Mouse (Mus musculus) lung, adult 2 months (tissue): ENCODE measurements around the gene Smim6.

Source experiments
- CTCF ChIP-seq: fragments of 200-500 bp; IDR thresholded peaks from 2 replicates; pipeline ENCODE4 v1.5.1; 2011; ENCODE audit warnings: mild to moderate bottlenecking, low read length, control low read depth; ENCODE audit not compliant: insufficient read depth
- POLR2A ChIP-seq: fragments of 200-500 bp; IDR thresholded peaks from 2 replicates; pipeline ENCODE4 v1.6.1; 2011; ENCODE audit warnings: low read depth, mild to moderate bottlenecking, control low read depth, low read length, borderline replicate concordance; ENCODE audit errors: extremely low read depth

DNA sequence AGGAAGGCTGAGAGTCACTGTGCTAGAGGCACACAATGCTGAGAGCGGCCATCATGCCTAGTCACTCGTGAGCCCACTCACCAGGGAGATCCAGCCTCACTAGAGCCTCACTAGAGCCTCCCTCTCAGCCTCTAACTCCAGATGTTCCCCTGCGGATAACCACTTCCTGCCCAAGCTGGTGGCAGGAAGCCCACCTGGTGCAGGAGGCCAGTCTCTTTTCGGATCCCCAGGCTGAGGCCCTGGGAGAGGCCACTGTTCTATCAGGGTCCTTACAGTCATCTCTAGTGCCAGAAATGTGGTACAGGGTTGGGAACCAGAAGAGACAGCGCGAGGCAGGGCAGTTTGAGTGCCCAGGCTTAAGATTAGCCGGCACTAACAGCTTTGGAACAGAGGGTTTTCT lies 13.4 kb upstream of the Smim6 start:
- TF ChIP-seq POLR2A: no peak
- TF ChIP-seq CTCF: no peak
